ENCODE assay signal across 7 mouse cellular contexts in genomic region chr2:90746538-90746865, GRCm38 (mm10). TPM values are rescaled to one million over a fixed set of nuclear protein-coding genes. Genes with fewer than 3 reads are reported as not detected.
DNase-seq lines count a peak whose midpoint lies in the region; ATAC-seq and TF ChIP-seq lines count a peak whose summit lies in the region.

No protein-coding gene starts in this region.

- H3K9ac ChIP-seq in liver, embryonic 14.5 days (replicated peaks), result peak overlapping the region; percentile 94

- no peaks in the 10 kb centered on the region for H3K9me3 ChIP-seq in hindbrain, embryonic 10.5 days
- no peaks in the 10 kb centered on the region for H3K9me3 ChIP-seq in liver, embryonic 14.5 days (ENCODE audit: control insufficient read depth, low read length)

- peaks cover 21% of the 10 kb centered on the region for H3K4me1 ChIP-seq in hindbrain, embryonic 10.5 days (replicated peaks)
- peaks cover 11 to 17% of the 10 kb centered on the region in 2 experiments; a peak in 3 of 4 replicates for H3K4me1 ChIP-seq in liver, embryonic 14.5 days (replicated peaks; ENCODE audit: control insufficient read depth in 2 of 2, insufficient read depth in 2 of 2, low read length in 1 of 2)

- peak overlapping the region; percentile 88 for H3K4me2 ChIP-seq in liver, embryonic 14.5 days (ENCODE audit: low read depth)

- TF ChIP-seq EP300 in liver, embryonic 14.5 days (IDR thresholded peaks at IDR 0.05; ENCODE audit: low read depth), result no peak

- H3K36me3 ChIP-seq in hindbrain, embryonic 10.5 days, result peaks cover 48% of the 10 kb centered on the region
- peaks cover 21% of the 10 kb centered on the region for H3K36me3 ChIP-seq in liver, embryonic 14.5 days (replicated peaks; ENCODE audit: control insufficient read depth, insufficient read depth, low read depth)

- peak overlapping the region; percentile 99 for H3K27ac ChIP-seq in hindbrain, embryonic 10.5 days
- H3K27ac ChIP-seq in liver, embryonic 14.5 days, result peak overlapping the region; percentile 84

- no peak for ATAC-seq in liver, embryonic 14.5 days (ENCODE audit: insufficient read depth)
- no peak for ATAC-seq in inflammation-experienced regulatory T-cells, adult 6 months

- H3K4me3 ChIP-seq in hindbrain, embryonic 10.5 days, result peak overlapping the region; percentile 93
- peak overlapping the region; percentile 85 to 97 for H3K4me3 ChIP-seq in liver, embryonic 14.5 days (ENCODE audit: insufficient read depth in 1 of 2, low read depth in 2 of 2, low read length in 2 of 2)

- DNase-seq in right cerebral cortex, postnatal 4 days, result peak; percentile 10
- DNase-seq in right cerebral cortex, postnatal 14 days, result no peak
- peak; percentile 6 for DNase-seq in embryo, embryonic 11 days
- no peak for DNase-seq in hindbrain, embryonic 10.5 days (ENCODE audit: low spot score)
- DNase-seq in liver, embryonic 14.5 days (ENCODE audit: low read depth in 3 of 3, low spot score in 3 of 3), result no peak
- peak; percentile 17 for DNase-seq in yolk sac, embryonic 10.5 days (ENCODE audit: low spot score)

- no peaks in the 10 kb centered on the region for H3K27me3 ChIP-seq in hindbrain, embryonic 10.5 days (ENCODE audit: insufficient read depth, poor library complexity, severe bottlenecking)
- H3K27me3 ChIP-seq in liver, embryonic 14.5 days (ENCODE audit: control insufficient read depth, insufficient read depth, low read length), result no peaks in the 10 kb centered on the region

- 24% methylated on average over 4 of the region's 4 CpGs for WGBS in hindbrain, embryonic 10.5 days
- WGBS in liver, embryonic 14.5 days (ENCODE audit: insufficient replicate concordance), result 7% methylated on average over 4 of the region's 4 CpGs

- no peak for TF ChIP-seq CTCF in liver, embryonic 14.5 days (IDR thresholded peaks at IDR 0.05; ENCODE audit: low read depth)

RNA-seq across cellular contexts. Expression of gene Fnbp4, which starts 1.3 kb away (rescaled TPM):
- polyA plus RNA-seq in hindbrain, embryonic 10.5 days (2016; fragmentation: Nextera tagmentation; extraction: Ambion mirVana), result 107 and 119 TPM in 2 replicates
- 22.4 and 25.8 TPM in 2 replicates for polyA plus RNA-seq in liver, embryonic 14.5 days (2012; rRNA removed)
- polyA plus RNA-seq in liver, embryonic 14.5 days (2014; fragmentation: Nextera tagmentation; extraction: Ambion mirVana), result 20.9 and 21.3 TPM in 2 replicates
- polyA plus RNA-seq in inflammation-experienced regulatory T-cells, adult 6 months (2017; shearing (Covaris generic)), result 100 to 1,000 TPM in 2 of 3 experiments, 10 to 100 TPM in 1; 86.5 to 129 (median 113) TPM

RNA-seq across cellular contexts. Expression of gene Agbl2, which starts 36.0 kb away (rescaled TPM):
- polyA plus RNA-seq in hindbrain, embryonic 10.5 days (2016; fragmentation: Nextera tagmentation; extraction: Ambion mirVana), result 1.1 and 1.5 TPM in 2 replicates
- 0.03 and 0.06 TPM in 2 replicates for polyA plus RNA-seq in liver, embryonic 14.5 days (2012; rRNA removed)
- not detected in 2 replicates for polyA plus RNA-seq in liver, embryonic 14.5 days (2014; fragmentation: Nextera tagmentation; extraction: Ambion mirVana)
- not detected for polyA plus RNA-seq in inflammation-experienced regulatory T-cells, adult 6 months (2017; shearing (Covaris generic))

Comparison
In these comparisons a context has a peak if more than half of its experiments do, and no peak if none do; other contexts are left out.
1. DNase-seq: peak in right cerebral cortex, postnatal 4 days (single experiment), embryo, embryonic 11 days (single experiment) and yolk sac, embryonic 10.5 days (single experiment); none in right cerebral cortex, postnatal 14 days (single experiment), hindbrain, embryonic 10.5 days (single experiment) and liver, embryonic 14.5 days (0 of 3).